Mouse (Mus musculus) MEL (cell line): ENCODE results near the gene Slc29a2. TPM values are rescaled to one million over a fixed set of nuclear protein-coding genes. Genes with fewer than 3 reads are reported as not detected.
A peak's percentile ranks its signal among the peaks of the same experiment; 100 is the strongest.

Experiments
- DNase-seq: peaks from one replicate; pipeline ENCODE4 v3.0.0; 2011; ENCODE audit warnings: low read depth, low spot score
- H3K27ac ChIP-seq: 2 replicates; pipeline ENCODE4 v1.5.1; 2012; ENCODE audit warnings: low read depth, mild to moderate bottlenecking, control low read depth, low read length, moderate library complexity; ENCODE audit not compliant: control insufficient read depth
- H3K27me3 ChIP-seq, 2 experiments: fragments of 150-350 bp in 1 of 2; sonication (generic) in 1 of 2; 2 replicates each; pipeline ENCODE4 v1.6.1; 2012; ENCODE audit warnings: low read length in 2 of 2, mild to moderate bottlenecking in 2 of 2, improper control_type of control experiment in 1 of 2, moderate library complexity in 1 of 2; ENCODE audit not compliant: insufficient read depth in 2 of 2, control insufficient read depth in 1 of 2
- H3K36me3 ChIP-seq, 2 experiments: 2 replicates each; pipeline ENCODE4 v1.6.1; 2012 to 2014; ENCODE audit warnings: low read length in 2 of 2, improper control_type of control experiment in 1 of 2, inconsistent platforms in 1 of 2, mild to moderate bottlenecking in 1 of 2; ENCODE audit not compliant: insufficient read depth in 2 of 2, control insufficient read depth in 1 of 2
- H3K4me1 ChIP-seq, 2 experiments: fragments of 150-350 bp in 1 of 2; sonication (generic) in 1 of 2; 2 replicates each; pipeline ENCODE4 v1.6.1; 2012; ENCODE audit warnings: low read length in 2 of 2, improper control_type of control experiment in 1 of 2, mild to moderate bottlenecking in 1 of 2; ENCODE audit not compliant: insufficient read depth in 2 of 2, control insufficient read depth in 1 of 2
- H3K4me3 ChIP-seq, 2 experiments: fragments of 150-350 bp in 1 of 2; sonication (generic) in 1 of 2; 2 replicates each; pipeline ENCODE4 v1.5.1; 2012; ENCODE audit warnings: low read depth in 2 of 2, low read length in 2 of 2, mild to moderate bottlenecking in 2 of 2, moderate library complexity in 2 of 2, control low read depth in 1 of 2, improper control_type of control experiment in 1 of 2; ENCODE audit not compliant: control insufficient read depth in 1 of 2, insufficient read depth in 1 of 2
- H3K79me2 ChIP-seq: 2 replicates; pipeline ENCODE4 v1.6.1; 2012; ENCODE audit warnings: mild to moderate bottlenecking, low read length, moderate library complexity; ENCODE audit not compliant: control insufficient read depth, poor library complexity, insufficient read depth
- H3K9ac ChIP-seq: 2 replicates; pipeline ENCODE4 v1.6.1; 2012; ENCODE audit warnings: low read depth, mild to moderate bottlenecking, control low read depth, low read length, moderate library complexity; ENCODE audit not compliant: control insufficient read depth, poor library complexity, severe bottlenecking
- H3K9me3 ChIP-seq: fragments of 150-350 bp; sonication (generic); replicated peaks from 2 replicates; pipeline ENCODE4 v1.6.1; 2012; ENCODE audit warnings: mild to moderate bottlenecking, low read length, improper control_type of control experiment, moderate library complexity; ENCODE audit not compliant: insufficient read depth
- BHLHE40 ChIP-seq: IDR thresholded peaks from 2 replicates; pipeline ENCODE4 v1.6.1; 2012; ENCODE audit warnings: low read depth, mild to moderate bottlenecking, inconsistent platforms, low read length, improper control_type of control experiment, borderline replicate concordance
- CHD2 ChIP-seq: IDR thresholded peaks from 2 replicates; pipeline ENCODE4 v1.6.1; 2011; ENCODE audit warnings: low read length, improper control_type of control experiment
- CTCF ChIP-seq, 3 experiments: IDR thresholded peaks in 2 of 3; conservative IDR thresholded peaks in 1 of 3; 2 replicates each; pipeline ENCODE4 v1.5.1; 2011 to 2012; ENCODE audit warnings: low read length in 3 of 3, low read depth in 2 of 3, mild to moderate bottlenecking in 2 of 3, improper control_type of control experiment in 1 of 3, inconsistent platforms in 1 of 3, mixed read lengths in 1 of 3, moderate library complexity in 1 of 3; ENCODE audit not compliant: control insufficient read depth in 1 of 3, insufficient read depth in 1 of 3, poor library complexity in 1 of 3, severe bottlenecking in 1 of 3
- E2F4 ChIP-seq: IDR thresholded peaks from 2 replicates; pipeline ENCODE4 v1.6.1; 2011; ENCODE audit warnings: low read depth, low read length, improper control_type of control experiment, borderline replicate concordance
- GABPA ChIP-seq: IDR thresholded peaks from 2 replicates; pipeline ENCODE4 v1.6.1; 2012; ENCODE audit warnings: low read depth, mild to moderate bottlenecking, inconsistent platforms, low read length, improper control_type of control experiment, moderate library complexity
- GATA1 ChIP-seq: IDR thresholded peaks from 2 replicates; pipeline ENCODE4 v1.6.1; 2011; ENCODE audit warnings: low read depth, low read length, improper control_type of control experiment
- HCFC1 ChIP-seq: IDR thresholded peaks from 2 replicates; pipeline ENCODE4 v1.6.1; 2012; ENCODE audit warnings: low read depth, mild to moderate bottlenecking, inconsistent platforms, low read length, improper control_type of control experiment, moderate library complexity
- KAT2A ChIP-seq: conservative IDR thresholded peaks from 2 replicates; pipeline ENCODE4 v1.6.1; 2012; ENCODE audit warnings: low read depth, low read length, improper control_type of control experiment, inconsistent platforms
- MAFK ChIP-seq: IDR thresholded peaks from 2 replicates; pipeline ENCODE4 v1.6.1; 2011; ENCODE audit warnings: low read depth, mild to moderate bottlenecking, low read length, improper control_type of control experiment, borderline replicate concordance
- MAX ChIP-seq: IDR thresholded peaks from 2 replicates; pipeline ENCODE4 v1.6.1; 2011; ENCODE audit warnings: low read length, improper control_type of control experiment
- MAZ ChIP-seq: IDR thresholded peaks from 2 replicates; pipeline ENCODE4 v1.6.1; 2012; ENCODE audit warnings: low read depth, mild to moderate bottlenecking, inconsistent platforms, low read length, improper control_type of control experiment
- MYC ChIP-seq: IDR thresholded peaks from 2 replicates; pipeline ENCODE4 v1.6.1; 2011; ENCODE audit warnings: low read depth, mild to moderate bottlenecking, low read length, improper control_type of control experiment, moderate library complexity
- POLR2AphosphoS2 ChIP-seq: IDR thresholded peaks from 2 replicates; pipeline ENCODE4 v1.6.1; 2011; ENCODE audit warnings: low read length, improper control_type of control experiment
- RAD21 ChIP-seq: IDR thresholded peaks from 2 replicates; pipeline ENCODE4 v1.6.1; 2011; ENCODE audit warnings: mild to moderate bottlenecking, low read depth, low read length, improper control_type of control experiment
- SIN3A ChIP-seq: IDR thresholded peaks from 2 replicates; pipeline ENCODE4 v1.6.1; 2012; ENCODE audit warnings: low read length, improper control_type of control experiment, inconsistent platforms
- SMC3 ChIP-seq: IDR thresholded peaks from 2 replicates; pipeline ENCODE4 v1.6.1; 2011; ENCODE audit warnings: low read depth, low read length, improper control_type of control experiment
- TCF12 ChIP-seq: IDR thresholded peaks from 2 replicates; pipeline ENCODE4 v1.6.1; 2014; ENCODE audit warnings: low read depth, mild to moderate bottlenecking, inconsistent platforms, low read length, improper control_type of control experiment, moderate library complexity
- ZC3H11A ChIP-seq: IDR thresholded peaks from 2 replicates; pipeline ENCODE4 v1.6.1; 2012; ENCODE audit warnings: low read depth, mild to moderate bottlenecking, inconsistent platforms, low read length, improper control_type of control experiment
- ZKSCAN1 ChIP-seq: IDR thresholded peaks from 2 replicates; pipeline ENCODE4 v1.6.1; 2012; ENCODE audit warnings: low read depth, mild to moderate bottlenecking, inconsistent platforms, low read length, improper control_type of control experiment, moderate library complexity
- ZNF384 ChIP-seq: IDR thresholded peaks from 2 replicates; pipeline ENCODE4 v1.6.1; 2012; ENCODE audit warnings: low read depth, mild to moderate bottlenecking, inconsistent platforms, low read length, improper control_type of control experiment
- polyA plus RNA-seq, 2 experiments: library from polyadenylated mRNA; stranded (reverse) in 1 of 2; unstranded in 1 of 2; fragments of >175 nt in 1 of 2; fragments of >200 nt in 1 of 2; gene quantifications; 2 replicates each; pipeline versions ENCODE4 v1.2.1 to v1.2.4; 2012; ENCODE audit warnings: low replicate concordance in 2 of 2, low read depth in 1 of 2; ENCODE audit not compliant: insufficient read length in 2 of 2, insufficient read depth in 1 of 2, missing spikeins in 1 of 2
- total RNA-seq: library from RNA; depleted of rRNA; stranded (reverse); fragments of 300-350 nt; gene quantifications from 2 replicates; pipeline ENCODE4 v1.2.3, GENCODE M21; 2012

Slc29a2 gene
- total and polyA plus RNA-seq, 3 experiments: 3.2 to 10.9 TPM; not detected in 1

- H3K27ac ChIP-seq: no peak overlapping the region
- H3K4me3 ChIP-seq: no peak overlapping the region
- no peaks in the 10 kb centered on the region for H3K27me3 ChIP-seq
- H3K9me3 ChIP-seq: no peaks in the 10 kb centered on the region
- no peak for DNase-seq
- TF ChIP-seq ZNF384 (peak; percentile 28; the same call in 1 of the 2 replicates), SMC3 (no peak), CTCF (IDR thresholded peaks at IDR 0.05 in 2 of 3, conservative IDR thresholded peaks at IDR 0.05 in 1 of 3; ENCODE audit: control insufficient read depth in 1 of 3, insufficient read depth in 1 of 3, low read depth in 2 of 3, low read length in 3 of 3, poor library complexity in 1 of 3, severe bottlenecking in 1 of 3) (peak in 2 of 3 experiments; percentile 19 to 21; a peak in 2 of 6 replicates), MAZ (no peak), GATA1 (no peak), HCFC1 (no peak)
- no peaks in the 10 kb centered on the region for H3K79me2 ChIP-seq
- H3K9ac ChIP-seq: no peak overlapping the region
- peaks cover 0 to 1% of the 10 kb centered on the region in 2 experiments; a peak in 1 of 4 replicates for H3K4me1 ChIP-seq
- H3K36me3 ChIP-seq: peaks cover 0 to 3% of the 10 kb centered on the region in 2 experiments; a peak in 3 of 4 replicates
Measured at GRCm38 (mm10) chr19:5048138-5049056, 24.7 kb downstream of the Slc29a2 start.

DNA sequence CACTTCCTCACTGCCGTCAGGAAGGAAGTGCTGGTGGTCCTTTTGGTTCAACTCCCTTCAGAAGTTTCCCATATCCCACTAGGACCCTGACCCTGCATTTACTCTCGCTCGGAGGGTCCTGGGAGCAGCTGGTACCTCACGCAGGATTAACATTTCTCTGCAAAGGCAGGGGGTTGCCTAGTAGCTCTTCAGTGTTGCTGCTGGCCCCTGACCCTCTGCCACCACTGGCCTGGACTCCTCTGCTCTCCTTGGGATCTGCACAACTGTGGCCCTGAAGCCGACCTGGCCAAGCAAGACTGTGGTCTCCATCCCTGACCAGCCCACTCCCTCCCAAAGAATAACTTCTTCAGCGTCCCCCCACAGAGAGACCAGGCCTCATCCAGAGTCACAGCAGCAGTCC, 25.7 kb downstream of the Slc29a2 start:
- no peak overlapping the region for H3K4me3 ChIP-seq
- H3K36me3 ChIP-seq: peaks cover 2 to 4% of the 10 kb centered on the region in 2 experiments; a peak in 3 of 4 replicates
- no peak for DNase-seq
- H3K4me1 ChIP-seq: peaks cover 6 to 9% of the 10 kb centered on the region in 2 experiments; a peak in 3 of 4 replicates
- no peak overlapping the region for H3K9ac ChIP-seq
- H3K27ac ChIP-seq: no peak overlapping the region
- H3K9me3 ChIP-seq: no peaks in the 10 kb centered on the region
- H3K79me2 ChIP-seq: no peaks in the 10 kb centered on the region
- TF ChIP-seq TCF12 (no peak), MAX (no peak), MYC (no peak), HCFC1 (no peak), GABPA (no peak), CTCF (IDR thresholded peaks at IDR 0.05 in 2 of 3, conservative IDR thresholded peaks at IDR 0.05 in 1 of 3; ENCODE audit: control insufficient read depth in 1 of 3, insufficient read depth in 1 of 3, low read depth in 2 of 3, low read length in 3 of 3, poor library complexity in 1 of 3, severe bottlenecking in 1 of 3) (no peak), ZNF384 (no peak), CHD2 (no peak), ZC3H11A (no peak), BHLHE40 (no peak), KAT2A (no peak), RAD21 (no peak), SIN3A (no peak), E2F4 (no peak), MAFK (no peak), ZKSCAN1 (no peak), GATA1 (no peak), POLR2AphosphoS2 (no peak)
- no peaks in the 10 kb centered on the region for H3K27me3 ChIP-seq
